Mouse (Mus musculus) heart, postnatal 14 days (tissue): ENCODE measurements around the gene Atp6v0e2. TPM values are rescaled to one million over a fixed set of nuclear protein-coding genes. Genes with fewer than 3 reads are reported as not detected.
"Not testable (repeated sequence)": the region's sequence is repeated elsewhere in the genome, so short reads cannot be mapped to it uniquely, and the experiment has no call there.

ENCODE experiments used
- DNase-seq, 2 experiments: peaks; one replicate each; pipeline ENCODE4 v3.0.0; 2021 to 2022
- intact Hi-C: fragments of 180-260 bp; cut with DNase I; formaldehyde crosslinking; loops from one replicate; pipeline ENCODE4 v1.15.1; 2025
- long read RNA-seq, 2 experiments: library from polyadenylated mRNA; stranded (forward); transcript quantifications; one replicate each; pipeline ENCODE4 v2.0.0; 2021
- total RNA-seq, 2 experiments: library from RNA; stranded (reverse); gene quantifications; 2 replicates each; pipeline ENCODE4 v1.2.3; 2021

The Atp6v0e2 gene
- total RNA-seq: 10 to 100 TPM; 17.2 to 18.2 TPM
- long read RNA-seq, experiment 1, transcript Atp6v0e2-201 (4 exons, 1,789 nt): major isoform, 33 of 33 reads
- long read RNA-seq, experiment 1, partial matches to known transcripts: 0 of 33 reads
- long read RNA-seq, experiment 1, other reads (novel, unspliced or antisense): 0 of 33 reads
- long read RNA-seq, experiment 2, transcript Atp6v0e2-201 (4 exons, 1,789 nt): major isoform, 33 of 34 reads
- long read RNA-seq, experiment 2, partial matches to known transcripts: 1 of 34 reads
- long read RNA-seq, experiment 2, other reads (novel, unspliced or antisense): 0 of 34 reads

DNA sequence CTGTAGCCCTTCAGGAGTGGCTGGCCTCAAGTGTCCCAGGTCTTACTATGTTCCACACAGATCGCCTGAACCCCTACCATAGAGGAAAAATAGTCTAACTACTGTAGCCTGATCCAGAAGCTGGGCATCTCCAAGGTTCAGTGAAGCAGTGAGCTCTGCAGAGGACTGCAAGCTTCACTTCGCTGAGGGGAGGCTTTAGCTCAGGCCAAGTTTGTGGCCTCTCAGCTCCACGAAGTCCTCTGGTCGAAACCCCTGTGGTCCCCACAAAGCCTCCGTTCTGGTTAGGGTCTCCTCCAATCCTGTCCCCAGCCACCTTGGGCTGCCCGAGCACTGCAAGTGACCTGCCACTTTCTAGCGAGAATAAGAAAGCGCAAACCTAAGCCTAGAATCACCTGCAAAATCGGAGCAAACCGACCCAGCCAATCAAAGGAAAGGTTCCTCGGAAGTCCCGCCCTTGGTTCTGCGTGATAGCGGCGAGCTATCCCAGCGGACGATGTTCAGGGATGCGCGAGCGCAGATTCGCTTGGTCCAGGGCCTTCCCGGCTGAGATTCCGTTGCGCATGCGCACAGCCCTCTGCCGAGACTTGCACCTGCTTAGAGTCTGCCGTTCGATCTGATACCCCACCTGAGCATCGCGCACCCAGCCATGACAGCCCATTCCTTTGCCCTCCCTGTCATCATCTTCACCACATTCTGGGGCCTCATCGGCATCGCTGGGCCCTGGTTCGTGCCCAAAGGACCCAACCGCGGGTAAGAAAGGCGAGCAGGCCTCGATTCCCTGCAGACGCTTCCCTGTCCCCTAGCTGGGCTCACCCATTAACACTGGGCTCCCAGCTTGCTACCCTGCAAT lies at the start of gene Atp6v0e2:
TSS of gene Atp6v0e2 (plus strand) at position 511 of the 850 bp plus-strand sequence.
- intact Hi-C loops: loop anchor here (10.0 kb wide), 1 partner anchor 363 kb away; no protein-coding TSS in a partner anchor

DNA sequence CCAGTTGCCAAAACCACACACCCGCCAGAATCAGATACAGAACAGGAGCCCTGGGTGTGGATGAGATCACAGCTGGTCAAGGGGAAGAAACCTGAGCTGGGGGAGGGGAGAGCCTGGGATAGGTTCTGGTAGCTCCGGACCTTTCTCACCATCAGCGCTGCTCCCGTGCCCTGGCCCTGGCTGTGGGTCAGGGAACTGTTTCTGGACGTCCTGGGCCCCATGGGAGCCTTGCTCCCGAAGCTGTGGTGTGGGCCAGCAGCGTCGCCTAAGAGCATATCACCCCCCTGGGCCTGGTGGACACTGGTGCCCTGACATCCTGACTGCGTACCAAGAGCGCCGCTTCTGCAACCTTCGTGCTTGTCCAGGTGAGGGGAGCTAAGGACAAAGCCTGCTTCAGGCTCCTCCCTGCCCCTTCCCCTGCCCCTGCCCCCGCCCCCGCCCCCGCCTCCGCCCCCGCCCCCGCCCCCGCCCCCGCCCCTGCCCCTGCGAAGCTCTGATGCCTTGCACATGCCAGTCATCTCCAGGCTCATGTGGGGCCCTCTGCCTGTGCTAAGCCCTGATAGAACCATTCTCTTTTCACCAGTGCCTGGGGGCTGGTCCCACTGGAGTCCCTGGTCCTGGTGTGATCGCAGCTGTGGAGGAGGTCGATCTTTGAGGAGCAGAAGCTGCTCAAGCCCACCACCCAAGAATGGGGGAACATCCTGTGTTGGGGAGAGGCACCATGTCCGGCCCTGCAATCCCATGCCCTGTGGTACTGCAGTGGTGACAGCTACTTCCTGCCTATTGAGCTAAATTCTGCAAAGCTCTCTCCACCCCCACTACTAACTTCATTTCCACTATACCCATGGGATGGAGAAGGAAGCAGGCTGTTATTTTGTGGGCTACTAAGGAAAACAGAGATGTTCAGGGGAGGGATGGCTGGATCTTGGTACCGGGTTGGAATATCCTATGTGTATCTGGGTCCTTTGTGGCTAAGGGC lies 49.4 kb upstream of the Atp6v0e2 start:
- peak; percentile 24 to 40 for DNase-seq
- intact Hi-C loops: no loop called here

More for the DNA sequence above, at the start of gene Atp6v0e2:
- peak; percentile 82 to 84 for DNase-seq

DNA sequence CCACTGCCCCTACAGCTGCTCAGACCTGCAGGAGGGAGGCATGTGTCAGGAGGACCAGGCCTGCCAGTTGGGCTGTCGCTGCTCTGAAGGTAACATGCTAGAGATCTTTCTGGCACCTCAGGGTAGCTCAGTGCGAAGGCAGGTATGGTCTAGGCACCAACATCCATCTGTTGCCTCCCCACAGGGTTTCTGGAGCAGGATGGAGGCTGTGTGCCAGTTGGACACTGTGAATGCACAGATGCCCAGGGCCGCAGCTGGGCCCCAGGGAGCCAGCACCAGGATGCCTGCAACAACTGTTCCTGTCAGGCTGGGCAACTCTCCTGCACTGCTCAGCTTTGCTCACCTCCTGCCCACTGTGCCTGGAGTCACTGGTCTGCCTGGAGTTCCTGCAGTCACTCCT lies 47.7 kb upstream of the Atp6v0e2 start:
- DNase-seq: no peak
- intact Hi-C loops: no loop called here

DNA sequence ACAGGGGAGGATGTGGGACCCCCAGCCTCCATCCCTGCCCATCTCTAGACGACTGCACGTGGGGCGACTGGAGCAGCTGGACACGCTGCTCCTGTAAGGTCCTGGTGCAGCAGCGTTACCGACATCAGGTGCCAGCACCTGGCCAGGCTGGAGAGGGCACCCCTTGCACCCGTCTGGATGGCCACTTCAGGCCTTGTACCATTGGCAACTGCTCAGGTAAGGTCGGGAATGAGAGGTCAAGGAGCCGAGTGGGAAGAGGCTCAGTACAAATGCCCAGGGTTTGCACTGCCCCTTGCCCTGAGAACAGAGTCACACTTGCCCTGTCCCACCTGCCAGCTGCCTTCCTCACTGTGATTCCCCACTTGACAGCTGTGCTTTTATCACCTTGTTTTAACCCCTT lies 46.1 kb upstream of the Atp6v0e2 start:
- intact Hi-C loops: no loop called here
- no peak for DNase-seq

DNA sequence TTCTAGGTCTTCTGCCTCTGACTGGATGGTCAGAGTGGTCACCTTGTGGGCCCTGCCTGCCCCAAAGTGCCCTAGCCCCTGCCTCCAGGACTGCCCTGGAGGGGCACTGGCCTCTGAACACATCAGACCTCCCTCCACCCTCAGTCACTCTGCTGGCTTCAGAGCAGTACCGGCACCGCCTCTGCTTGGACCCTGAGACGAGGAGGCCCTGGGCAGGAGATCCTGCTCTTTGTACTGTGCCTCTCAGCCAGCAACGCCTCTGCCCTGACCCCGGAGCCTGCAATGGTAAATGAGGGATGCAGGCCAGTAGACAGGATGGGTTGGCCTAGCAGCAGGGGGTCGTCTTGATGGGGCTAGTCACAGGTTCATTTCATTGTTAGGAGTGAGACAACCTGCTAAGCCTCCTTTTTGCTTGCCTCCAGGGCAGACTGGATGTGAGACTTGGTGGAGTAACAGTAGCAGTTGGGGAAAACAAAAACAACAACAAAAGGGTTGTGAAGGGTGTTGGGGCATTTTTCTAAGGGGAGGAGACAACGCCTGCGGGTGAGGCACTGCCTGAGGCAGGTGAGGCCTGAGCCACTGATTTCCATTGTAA lies 44.2 kb upstream of the Atp6v0e2 start:
- intact Hi-C loops: no loop called here
- DNase-seq: no peak

DNA sequence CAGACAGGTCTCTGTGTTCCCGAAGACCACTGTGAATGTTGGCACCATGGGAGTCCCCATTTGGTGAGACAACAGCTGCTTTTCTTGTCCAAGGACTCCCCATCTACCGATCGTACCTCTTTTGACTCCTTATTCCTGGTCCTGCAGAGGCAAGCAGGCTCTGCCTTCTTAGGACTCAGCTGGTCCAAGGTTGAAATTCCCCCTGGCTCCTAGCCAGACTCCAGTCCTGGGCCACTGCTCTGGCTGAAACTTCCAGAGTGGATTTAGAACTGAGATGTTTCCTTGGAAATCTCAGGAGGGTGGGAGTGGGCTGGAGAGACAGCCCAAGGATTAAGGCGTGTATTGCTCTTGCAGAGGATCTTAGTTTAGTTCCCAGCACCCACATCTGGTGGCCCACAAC lies 39.9 kb upstream of the Atp6v0e2 start:
- no peak for DNase-seq
- intact Hi-C loops: no loop called here

DNA sequence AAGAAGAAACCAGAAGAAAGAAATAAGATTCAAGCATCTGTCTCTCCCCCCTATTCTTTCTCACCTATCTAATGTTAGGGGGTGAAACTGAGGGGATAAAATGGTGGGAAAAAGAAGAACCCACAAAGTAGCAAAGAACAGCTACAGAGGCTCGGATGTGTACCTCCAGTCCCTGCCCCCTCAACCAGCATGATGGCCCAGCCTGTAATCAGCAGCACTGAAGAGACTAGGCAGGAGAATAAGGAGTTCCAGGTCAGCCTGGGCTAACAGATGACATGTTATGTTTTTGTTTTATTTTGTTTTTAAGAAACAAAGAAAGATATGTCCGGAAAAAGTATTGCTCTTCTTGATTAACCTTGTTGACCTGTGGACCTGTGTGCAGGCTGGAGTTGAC lies 33.6 kb upstream of the Atp6v0e2 start:
- no peak for DNase-seq
- intact Hi-C loops: loop anchor here (5.0 kb wide), 2 partner anchors 57 to 107 kb away; partner anchors contain the start of genes Krba1, Sspo and Zfp467

DNA sequence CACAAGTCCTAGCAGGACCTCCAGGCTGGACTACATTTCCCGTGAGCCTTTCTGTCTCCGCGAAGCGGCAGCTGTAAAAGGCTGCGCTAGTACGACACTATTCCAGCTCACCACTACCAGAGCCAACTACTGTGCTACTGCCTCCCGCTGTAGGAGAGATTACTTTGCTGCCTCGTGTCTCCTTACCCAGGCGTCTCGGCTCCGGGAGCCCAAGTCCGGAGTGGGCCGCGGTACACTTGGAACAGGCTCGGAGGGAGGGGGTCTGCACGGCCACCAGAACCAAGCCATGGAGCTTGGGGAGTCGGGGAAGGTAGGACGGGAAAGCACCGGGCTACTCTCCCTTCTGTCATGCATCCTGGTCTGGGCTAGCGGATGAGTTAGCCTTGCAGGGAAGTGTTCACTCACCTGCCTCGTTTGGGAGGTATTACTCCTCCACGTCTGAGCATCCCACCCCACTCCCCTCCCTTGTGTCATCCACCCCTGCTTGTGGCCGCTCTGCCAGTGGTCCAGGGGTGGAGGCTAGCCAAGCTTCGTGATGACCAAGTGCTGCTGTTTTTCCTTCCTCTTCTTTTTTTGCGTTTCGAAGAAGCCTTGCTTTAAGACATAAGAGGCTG lies 33.1 kb upstream of the Atp6v0e2 start:
- intact Hi-C loops: loop anchor here (5.0 kb wide), 2 partner anchors 57 to 107 kb away; partner anchors contain the start of genes Krba1, Sspo and Zfp467
- peak; percentile 74 to 86 for DNase-seq

DNA sequence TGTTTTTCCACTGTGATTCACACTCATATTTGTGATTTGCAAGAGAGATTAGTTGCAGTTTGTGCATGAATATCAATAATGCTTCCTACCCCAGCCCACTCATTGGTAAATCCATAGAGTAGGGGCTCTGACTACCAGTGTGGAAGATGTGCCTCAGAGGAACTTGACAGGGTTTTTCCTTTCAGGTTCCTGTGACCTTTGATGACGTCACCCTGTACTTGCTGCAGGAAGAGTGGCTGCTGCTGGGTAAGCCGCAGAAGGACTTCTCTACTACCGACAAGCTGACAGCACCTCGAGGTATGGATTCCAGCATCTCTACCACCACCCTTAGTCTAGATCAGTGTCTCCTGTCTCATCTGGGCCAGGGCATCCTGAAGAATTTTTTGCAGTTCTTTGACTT lies 29.3 kb upstream of the Atp6v0e2 start:
- intact Hi-C loops: no loop called here
- no peak for DNase-seq

DNA sequence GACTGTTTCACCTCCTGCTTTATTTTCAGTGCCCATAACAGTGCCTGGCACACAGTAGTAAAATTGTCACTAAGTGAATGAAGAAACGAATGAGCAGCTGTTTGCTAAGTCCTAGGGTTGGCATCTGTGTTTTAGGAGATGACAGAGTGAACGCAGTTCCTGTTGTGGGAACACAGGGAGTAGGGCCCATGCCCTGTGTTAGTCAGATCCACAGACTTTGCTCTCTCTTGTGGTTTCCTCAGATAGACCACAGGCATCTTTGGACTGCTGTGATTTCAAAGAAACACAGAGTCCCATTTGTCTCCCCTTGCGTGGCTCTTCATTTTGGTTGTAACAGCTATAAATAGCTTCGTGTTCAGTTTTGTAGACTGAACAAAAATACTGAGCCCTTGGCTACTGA lies 27.0 kb upstream of the Atp6v0e2 start:
- intact Hi-C loops: no loop called here
- no peak for DNase-seq

DNA sequence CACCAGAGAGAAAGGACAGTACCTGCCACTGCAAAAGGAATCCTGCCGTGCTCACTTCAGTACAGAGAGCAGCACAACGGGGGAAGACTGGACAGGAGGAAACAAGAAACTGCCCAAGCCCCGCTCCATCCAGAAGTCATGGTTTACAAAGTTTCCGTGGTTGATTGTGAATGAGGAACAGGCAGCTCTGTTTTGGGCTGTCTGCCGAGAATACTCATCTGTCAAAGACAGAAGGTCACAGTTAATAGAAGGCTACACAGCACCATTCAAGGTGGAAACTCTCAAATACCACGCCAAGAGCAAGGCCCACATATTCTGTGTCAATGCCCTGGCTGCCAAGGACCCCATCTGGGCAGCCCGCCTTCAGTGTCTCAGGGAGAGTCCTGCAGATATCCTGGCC lies 25.6 kb upstream of the Atp6v0e2 start:
- DNase-seq: no peak
- intact Hi-C loops: no loop called here

DNA sequence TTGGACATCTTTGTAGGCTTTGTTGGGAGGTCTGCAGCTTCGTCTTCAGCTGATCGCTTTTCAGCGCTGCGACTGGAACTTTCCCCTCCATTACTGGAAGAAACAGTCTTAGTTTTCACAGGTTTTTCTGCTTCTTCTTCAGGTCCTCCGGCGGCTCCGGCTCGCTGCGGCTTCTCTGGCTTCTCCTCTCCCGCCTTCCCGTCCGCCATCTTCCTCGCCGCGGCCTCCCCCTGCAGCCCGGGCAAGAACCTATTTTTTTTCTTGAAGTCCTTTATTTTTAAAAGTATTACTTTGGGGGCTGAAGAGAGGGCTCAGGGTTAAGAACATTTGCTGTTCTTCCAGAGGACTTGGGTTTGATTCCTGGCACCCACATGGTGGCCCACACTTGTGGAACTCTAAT lies 12.5 kb upstream of the Atp6v0e2 start:
- intact Hi-C loops, DNase-seq: not testable (repeated sequence)

DNA sequence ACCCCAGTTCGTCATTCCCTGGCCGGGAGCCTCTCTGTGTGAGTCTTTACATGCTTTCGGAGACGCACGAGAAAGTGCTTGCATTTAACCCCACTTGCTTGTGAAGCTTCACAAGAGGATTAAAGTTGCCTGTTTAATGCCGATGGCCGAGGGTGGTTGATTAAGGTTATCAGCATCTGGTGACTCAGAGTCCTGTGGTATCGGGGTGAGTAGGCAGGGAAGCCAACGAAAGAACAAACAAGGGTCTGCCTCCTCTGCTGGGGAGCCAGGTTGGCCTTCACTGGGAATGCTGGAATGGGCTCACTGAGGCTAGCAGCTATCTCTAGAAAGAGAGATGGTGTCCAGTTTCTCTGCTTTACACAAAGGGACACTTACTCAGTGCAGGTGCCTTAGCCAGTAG lies 9.5 kb upstream of the Atp6v0e2 start:
- intact Hi-C loops: no loop called here
- no peak for DNase-seq

DNA sequence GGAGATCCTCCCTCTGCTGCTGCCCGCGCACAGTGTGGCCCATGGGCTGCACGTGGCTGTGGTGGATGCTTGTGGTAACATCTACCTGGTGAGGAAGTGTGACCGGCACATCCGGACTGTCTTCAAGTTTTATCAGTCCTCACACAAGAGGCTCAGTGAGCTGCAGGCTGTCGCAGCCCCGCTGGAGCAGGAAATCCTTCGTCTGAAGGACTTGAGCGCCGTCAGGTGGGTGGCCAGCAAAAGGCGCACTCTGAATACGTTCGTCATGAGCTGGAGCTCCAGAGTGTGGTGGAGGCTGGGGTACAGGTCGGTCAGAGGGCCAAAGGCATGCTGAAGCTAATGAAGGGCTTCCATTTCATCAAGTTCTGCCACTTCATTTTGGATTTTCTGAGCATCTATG lies 8.2 kb upstream of the Atp6v0e2 start:
- intact Hi-C loops: no loop called here

DNA sequence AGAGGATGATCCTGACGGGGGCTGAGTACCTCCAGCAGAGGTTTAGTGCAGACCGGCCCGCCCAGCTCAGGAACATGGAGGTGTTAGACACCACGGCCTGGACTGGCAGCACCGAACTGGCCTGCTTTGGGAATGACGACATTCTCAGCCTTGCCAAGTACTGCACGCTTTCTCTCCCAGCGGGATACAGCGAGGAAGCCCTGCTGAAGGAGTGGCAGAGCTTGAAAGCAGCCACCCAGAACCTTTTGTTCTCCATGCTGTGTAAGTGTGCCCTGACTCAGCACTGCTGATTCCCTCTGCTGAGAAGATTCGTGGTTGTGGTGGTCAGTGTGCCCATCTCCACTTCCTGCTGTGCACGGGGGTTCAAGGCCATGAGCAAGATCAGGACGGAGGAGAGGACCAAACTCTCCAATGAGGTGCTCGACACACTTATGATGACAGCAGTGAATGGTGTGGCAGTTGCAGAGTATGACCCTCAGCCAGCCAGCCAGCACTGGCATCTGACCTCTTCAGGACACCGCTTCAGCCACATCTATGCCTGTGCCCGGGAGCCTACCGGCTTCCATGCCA lies 7.5 kb upstream of the Atp6v0e2 start:
- intact Hi-C loops: loop anchor here (10.0 kb wide), 1 partner anchor 355 kb away; no protein-coding TSS in a partner anchor
- DNase-seq: no peak

More for the DNA sequence above, 8.2 kb upstream of the Atp6v0e2 start:
- no peak for DNase-seq

DNA sequence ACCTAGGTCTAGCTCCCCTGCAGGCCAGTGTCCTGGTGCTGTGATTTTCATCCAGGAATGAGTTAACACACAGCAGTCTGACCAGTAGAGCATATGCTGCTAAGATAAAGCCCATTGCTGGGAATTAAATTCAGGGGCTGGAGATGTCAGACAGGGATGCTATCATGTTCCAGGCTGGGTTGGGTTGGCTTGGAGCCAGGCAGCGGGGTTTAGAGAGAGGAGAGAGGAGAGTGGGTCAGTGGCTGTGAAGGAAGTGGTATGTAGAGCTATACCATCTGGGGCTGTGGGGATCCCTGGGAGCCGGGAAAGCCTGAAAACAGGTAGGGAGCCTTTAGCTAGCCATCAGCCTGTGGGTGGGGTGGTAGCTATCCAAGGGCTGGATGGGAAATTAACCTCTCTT lies 6.6 kb upstream of the Atp6v0e2 start:
- intact Hi-C loops: loop anchor here (10.0 kb wide), 1 partner anchor 356 kb away; no protein-coding TSS in a partner anchor
- no peak for DNase-seq

DNA sequence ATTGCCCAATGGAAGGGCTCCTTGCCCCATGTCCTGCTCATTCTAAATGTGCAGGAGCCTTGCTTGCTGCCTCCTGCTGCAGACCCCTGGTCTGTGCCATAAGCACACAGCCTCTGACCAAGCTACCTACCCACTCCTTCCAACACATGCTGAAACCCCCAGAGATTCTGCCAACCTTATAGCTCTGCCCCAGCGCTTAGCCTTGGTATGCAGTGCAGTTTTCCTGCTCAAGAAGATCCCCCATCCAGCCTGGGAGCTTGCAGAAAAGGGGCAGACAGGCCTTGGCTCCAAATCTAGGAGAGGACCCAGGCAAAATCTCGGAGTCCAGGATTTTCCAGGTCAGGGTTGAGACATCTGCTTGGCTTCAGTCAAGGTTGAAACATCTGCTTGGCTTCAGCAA lies 3.9 kb upstream of the Atp6v0e2 start:
- intact Hi-C loops: loop anchor here (10.0 kb wide), 1 partner anchor 359 kb away; no protein-coding TSS in a partner anchor

DNA sequence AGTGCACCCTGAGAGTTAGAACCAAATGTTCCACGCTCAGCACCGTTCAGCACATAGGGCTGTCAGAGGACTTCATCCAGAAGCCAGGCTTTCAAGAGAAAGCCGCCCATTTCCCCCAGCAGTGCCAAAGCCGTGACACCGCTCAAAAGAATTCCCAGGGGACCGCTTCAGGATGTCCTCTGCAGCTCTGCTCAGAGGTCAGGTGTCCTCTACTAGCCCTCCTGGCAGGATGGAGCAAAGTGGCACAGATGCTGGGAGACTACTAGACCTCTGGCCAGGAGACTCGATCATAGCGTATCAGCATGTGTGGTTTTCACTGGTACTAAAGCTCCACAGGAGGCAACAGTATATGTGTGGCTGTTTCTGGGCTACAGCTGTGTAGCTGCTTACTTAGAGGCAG lies 2.5 kb upstream of the Atp6v0e2 start:
- DNase-seq: no peak
- intact Hi-C loops: loop anchor here (10.0 kb wide), 1 partner anchor 360 kb away; no protein-coding TSS in a partner anchor

More for the DNA sequence above, 3.9 kb upstream of the Atp6v0e2 start:
- no peak for DNase-seq

DNA sequence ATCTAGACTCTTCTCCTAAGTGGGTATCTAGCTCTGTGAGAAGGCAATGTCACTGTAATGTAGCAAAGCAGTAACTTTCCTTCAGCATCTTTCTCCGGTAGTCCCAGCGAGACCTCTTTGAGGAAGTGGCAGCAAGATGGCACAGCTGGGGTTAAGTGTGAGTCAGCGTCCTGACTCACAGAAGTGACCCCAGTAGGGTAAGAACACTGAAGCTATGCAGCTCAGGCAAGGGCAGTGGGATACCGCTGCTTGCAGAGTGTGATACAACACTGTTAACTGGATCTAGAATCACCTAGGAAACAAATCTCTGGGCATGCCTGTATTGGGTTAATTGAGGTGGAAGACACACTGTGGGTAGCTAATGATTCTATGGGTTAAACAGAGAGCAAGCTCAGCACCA lies 1.3 kb upstream of the Atp6v0e2 start:
- intact Hi-C loops: loop anchor here (10.0 kb wide), 1 partner anchor 361 kb away; no protein-coding TSS in a partner anchor

More for the DNA sequence above, 1.3 kb upstream of the Atp6v0e2 start:
- no peak for DNase-seq
